Mouse (Mus musculus): Measurements from ENCODE around the gene Pxn.

DNA sequence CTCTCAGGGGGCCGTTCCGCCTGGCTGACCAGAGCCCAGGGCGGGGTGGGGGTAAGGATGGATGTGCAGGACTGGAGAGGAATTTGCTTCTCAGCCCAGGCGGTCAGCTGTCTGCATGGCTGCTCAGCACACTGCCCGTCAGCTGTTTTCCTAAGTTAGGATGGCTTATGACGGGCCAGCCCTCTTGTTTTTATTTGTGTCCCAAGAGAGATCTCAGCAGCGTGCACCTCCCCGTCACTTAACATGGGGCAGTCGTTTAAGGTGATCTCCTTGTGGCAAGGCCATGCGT lies 2.3 kb downstream of the Pxn start:
- TF ChIP-seq CTCF (IDR thresholded peaks at IDR 0.05; ENCODE audit: low read depth, low read length) (no peak), POLR2A (IDR thresholded peaks at IDR 0.05; ENCODE audit: extremely low read depth, insufficient read depth, low read length) (no peak)

Measured in liver, adult 2 months (tissue).